Mouse (Mus musculus) gonadal fat pad, adult 2 months (tissue): ENCODE results near the gene Calr3. TPM values are rescaled to one million over a fixed set of nuclear protein-coding genes. Genes with fewer than 3 reads are reported as not detected.

Experiments
- polyA plus RNA-seq: library from polyadenylated mRNA; depleted of rRNA; stranded (reverse); fragments of >200 nt; gene quantifications from 2 replicates; pipeline ENCODE4 v1.2.3, GENCODE M21; 2012; rRNA removed

The Calr3 gene
- polyA plus RNA-seq, 1 experiment = 0.81 TPM

Other genes with a start within 250 kb of the Calr3 start
- 0.22 TPM in 1 of 2 replicates, not detected in the other for gene Cib3, start 231.0 kb downstream of the Calr3 start, polyA plus RNA-seq
- not detected in 2 replicates for gene Gm11034, start 230.2 kb downstream of the Calr3 start, polyA plus RNA-seq
- gene Fam32a, start 224.1 kb downstream of the Calr3 start, polyA plus RNA-seq = 50.0 and 55.2 TPM in 2 replicates
- 50.6 and 54.7 TPM in 2 replicates for gene Ap1m1, start 203.9 kb downstream of the Calr3 start, polyA plus RNA-seq
- gene Gm10282, start 138.6 kb downstream of the Calr3 start, polyA plus RNA-seq = 1.1 and 5.1 TPM in 2 replicates
- 17.8 and 25.9 TPM in 2 replicates for gene Klf2, start 124.8 kb downstream of the Calr3 start, polyA plus RNA-seq
- gene Eps15l1, start 22.4 kb downstream of the Calr3 start, polyA plus RNA-seq = 43.3 and 46.3 TPM in 2 replicates
- gene 1700030K09Rik, start within 50 bp of the Calr3 start, polyA plus RNA-seq = 7.6 and 8.1 TPM in 2 replicates
- 24.6 and 44.4 TPM in 2 replicates for gene Cherp, start 31.4 kb upstream of the Calr3 start, polyA plus RNA-seq
- 65.5 and 66.4 TPM in 2 replicates for gene Slc35e1, start 48.7 kb upstream of the Calr3 start, polyA plus RNA-seq
- gene Med26, start 104.4 kb upstream of the Calr3 start, polyA plus RNA-seq = 7.3 and 10.0 TPM in 2 replicates
- 52.5 and 55.1 TPM in 2 replicates for gene Smim7, start 127.2 kb upstream of the Calr3 start, polyA plus RNA-seq
- 20.4 and 20.5 TPM in 2 replicates for gene Tmem38a, start 128.2 kb upstream of the Calr3 start, polyA plus RNA-seq
- 2.8 and 6.9 TPM in 2 replicates for gene Nwd1, start 202.8 kb upstream of the Calr3 start, polyA plus RNA-seq